Mouse (Mus musculus) thymus, postnatal 14 days (tissue): ENCODE results near the gene Reg3d.
"Not testable (repeated sequence)": the region's sequence is repeated elsewhere in the genome, so short reads cannot be mapped to it uniquely, and the experiment has no call there.

Experiments
- DNase-seq: peaks from one replicate; pipeline ENCODE4 v3.0.0; 2021

Gene Reg3d

DNA sequence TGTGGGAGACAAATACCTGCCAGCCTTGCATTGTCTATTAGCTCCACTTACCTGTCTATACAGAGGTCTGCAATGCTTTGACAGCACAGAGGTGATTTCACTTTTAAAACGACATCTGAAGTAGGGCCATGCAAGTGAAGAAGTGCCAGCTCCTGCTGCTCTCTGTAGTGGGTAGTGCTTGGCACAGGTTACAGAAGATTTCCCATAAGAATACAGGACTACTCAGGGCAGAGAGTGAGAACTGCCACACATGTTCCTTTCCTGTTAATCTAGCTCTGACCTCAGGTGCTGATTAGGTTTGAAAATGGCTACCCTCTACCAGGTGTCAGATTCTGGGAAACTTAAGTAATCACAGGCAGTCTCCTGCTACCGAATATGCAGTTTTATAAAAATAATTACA, at the start of gene Reg3d:
Gene Reg3d (minus strand): TSS at position 101 of the 400 bp plus-strand sequence.
- no peak for DNase-seq

DNA sequence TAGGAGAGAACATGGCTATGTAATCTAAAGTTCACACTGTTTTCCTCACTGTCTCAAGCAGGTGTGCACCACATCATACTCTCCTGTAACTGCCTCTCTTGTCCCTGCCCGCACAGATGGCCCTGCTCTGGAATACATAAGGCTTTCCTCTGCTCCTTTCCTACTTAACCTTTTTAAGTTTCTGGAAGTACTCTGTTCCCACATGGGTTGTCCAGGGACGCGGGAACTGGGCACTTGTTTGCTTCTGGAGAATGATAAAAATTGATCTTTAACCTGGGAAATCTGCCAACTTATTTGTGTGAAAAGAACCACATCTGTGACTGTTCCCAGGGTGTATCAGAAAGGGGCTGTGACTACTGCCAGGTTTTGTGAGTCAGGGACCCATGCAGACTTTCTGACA, 46.8 kb upstream of the Reg3d start:
- no peak for DNase-seq

DNA sequence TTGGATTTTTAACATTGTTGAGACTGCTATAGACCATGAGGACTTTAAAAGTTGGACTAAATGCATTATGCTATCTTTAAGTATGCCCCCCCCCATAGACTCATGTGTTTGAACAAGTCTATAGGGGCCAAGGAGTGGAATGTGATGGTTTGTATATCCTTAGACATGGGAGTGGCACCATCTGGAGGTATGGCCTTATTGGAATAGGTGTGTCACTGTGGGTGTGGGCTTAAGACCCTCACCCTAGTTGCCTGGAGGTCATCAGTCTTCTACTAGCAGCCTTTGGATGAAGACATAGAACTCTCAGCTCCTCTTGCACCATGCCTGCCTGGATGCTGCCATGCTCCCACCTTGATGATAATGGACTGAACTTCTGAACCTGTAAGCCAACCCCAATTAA, 43.7 kb upstream of the Reg3d start, which contains the start of gene Reg1:
Gene Reg1 (plus strand): TSS at position 301 of the 400 bp plus-strand sequence.
- DNase-seq: not testable (repeated sequence)

DNA sequence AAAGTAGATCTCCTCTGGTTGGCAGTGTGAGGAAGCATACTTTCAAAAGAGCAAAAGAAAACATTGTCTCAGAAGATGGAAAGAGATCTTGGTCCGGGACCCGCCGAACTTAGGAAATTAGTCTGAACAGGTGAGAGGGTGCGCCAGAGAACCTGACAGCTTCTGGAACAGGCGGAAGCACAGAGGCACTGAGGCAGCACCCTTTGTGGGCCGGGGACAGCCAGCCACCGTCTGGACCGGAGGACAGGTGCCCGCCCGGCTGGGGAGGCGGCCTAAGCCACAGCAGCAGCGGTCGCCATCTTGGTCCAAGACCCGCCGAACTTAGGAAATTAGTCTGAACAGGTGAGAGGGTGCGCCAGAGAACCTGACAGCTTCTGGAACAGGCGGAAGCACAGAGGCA, 16.7 kb upstream of the Reg3d start, which contains the start of gene Reg2:
Gene Reg2 (plus strand): TSS at position 301 of the 400 bp plus-strand sequence.
- DNase-seq: not testable (repeated sequence)

DNA sequence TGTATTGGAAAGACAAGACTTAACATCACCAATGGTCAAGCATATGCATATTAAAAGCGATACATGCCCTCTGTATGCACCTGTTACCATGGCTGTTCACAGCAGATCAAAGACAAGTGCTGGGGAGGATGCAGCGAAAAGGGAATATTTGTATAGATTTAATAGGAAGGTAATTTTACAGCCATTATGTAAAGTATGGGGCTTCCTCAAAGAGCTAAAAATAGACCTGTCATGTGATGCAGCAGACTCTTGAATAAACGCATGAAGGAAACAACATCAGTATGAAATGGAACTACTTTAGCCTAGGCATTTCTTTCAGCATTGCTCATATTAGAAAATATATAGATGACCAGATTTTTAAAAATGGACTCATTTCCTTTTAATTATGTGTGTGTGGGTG, 6.9 kb upstream of the Reg3d start:
- no peak for DNase-seq

DNA sequence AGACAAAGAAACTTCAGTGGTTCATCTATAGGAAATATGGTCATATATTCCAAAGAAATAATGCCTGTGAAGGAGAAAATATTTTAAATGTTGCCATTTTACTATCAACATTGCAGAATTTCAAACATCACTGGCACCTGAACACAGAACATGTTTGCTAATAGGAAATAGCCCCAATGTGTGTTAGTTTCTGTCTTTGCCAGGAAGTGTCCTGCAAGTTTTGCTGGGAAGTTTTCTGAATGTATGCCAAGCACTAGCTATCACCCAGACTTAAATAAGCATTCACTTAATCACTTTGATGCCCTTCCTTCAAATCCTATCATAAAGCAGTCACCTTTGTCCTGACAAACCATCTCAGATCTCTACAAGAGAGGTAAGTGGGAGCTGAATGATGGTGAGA, 1.7 kb upstream of the Reg3d start, which contains the start of gene Reg3a:
Gene Reg3a (plus strand): TSS at position 301 of the 400 bp plus-strand sequence.
- no peak for DNase-seq

DNA sequence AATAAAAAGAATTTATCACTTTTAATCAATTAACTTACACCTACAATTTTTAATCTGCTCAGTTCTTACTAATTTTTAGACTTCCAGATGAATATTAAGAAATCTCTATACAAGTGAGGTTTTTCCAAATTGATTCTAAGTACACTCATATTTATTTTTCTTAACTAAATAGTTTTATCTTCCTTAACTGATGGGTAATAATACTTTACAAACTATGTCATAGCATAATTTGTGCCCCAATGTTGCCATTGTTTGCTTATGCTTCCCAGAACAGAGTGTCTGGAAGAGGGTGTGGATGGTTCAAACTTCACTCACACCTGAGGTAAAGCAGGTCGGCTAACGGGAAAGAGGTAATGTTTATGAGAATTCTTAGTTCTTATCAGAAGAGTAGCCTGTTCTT, 8.3 kb downstream of the Reg3d start, which contains the start of gene Reg3b:
Gene Reg3b (plus strand): TSS at position 301 of the 400 bp plus-strand sequence.
- DNase-seq: no peak

DNA sequence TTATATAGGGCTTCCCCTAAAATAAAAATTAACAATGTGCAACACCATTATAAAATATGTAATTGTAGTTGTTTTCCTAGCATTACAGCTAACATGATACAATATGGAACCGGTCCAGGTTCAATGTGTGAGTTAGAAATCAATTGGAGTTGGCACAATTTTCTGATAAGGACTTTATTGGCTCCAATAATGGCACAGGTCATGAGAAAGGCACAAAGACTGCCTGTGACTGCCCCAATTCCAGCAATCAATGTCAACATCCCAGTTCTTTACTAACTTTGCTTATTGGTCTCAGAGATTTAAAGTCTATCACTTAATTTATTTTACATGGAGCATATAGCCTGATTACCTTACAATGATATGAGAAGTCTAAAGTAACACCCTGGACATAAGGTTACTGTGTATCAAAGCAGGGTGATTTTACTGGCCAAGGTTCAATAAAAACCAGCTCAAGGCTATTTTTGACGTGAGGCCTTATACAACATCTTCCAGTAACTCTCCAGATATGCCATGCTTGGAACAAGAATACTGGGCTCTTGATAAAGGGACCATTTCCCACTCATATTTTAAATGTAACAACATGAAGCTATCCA, 16.6 kb downstream of the Reg3d start:
- no peak for DNase-seq

DNA sequence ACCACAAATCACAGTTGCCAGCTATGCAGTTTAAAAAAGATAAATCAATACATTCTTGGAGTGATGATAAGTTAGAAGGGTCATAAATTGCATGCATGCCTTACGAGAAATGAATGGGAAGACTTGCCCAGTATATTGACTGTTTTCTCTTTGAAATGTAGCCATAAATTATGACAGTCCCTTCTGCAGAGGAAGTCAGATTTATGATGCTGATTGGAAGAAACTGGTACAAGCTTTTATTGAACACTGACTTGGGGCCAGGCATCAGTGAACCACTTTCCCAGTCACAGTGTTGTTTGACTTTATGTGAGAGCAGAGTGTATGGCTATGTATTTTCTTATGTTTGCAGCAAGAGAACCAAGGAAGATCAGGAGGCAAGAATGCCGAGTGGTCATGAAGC, 37.0 kb downstream of the Reg3d start:
- no peak for DNase-seq

DNA sequence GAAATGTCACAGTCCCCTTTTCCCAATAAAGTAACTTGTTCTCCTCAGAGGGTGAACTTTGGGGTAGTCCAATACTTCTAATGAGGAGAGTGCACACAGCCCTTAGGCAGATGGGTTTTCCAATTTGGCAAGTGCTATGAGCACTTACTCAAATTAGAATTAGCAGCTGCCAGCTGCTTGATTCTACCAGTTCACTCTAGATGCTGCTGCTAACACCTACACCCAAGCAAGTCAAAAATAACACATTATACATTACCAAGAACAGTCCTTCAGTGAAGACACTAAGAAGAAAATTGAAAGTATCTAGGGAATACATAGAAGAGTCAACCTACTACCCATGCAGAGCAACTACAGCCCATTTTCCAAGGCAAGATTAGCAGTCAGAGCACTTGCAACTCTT, 38.4 kb downstream of the Reg3d start:
- DNase-seq: no peak

DNA sequence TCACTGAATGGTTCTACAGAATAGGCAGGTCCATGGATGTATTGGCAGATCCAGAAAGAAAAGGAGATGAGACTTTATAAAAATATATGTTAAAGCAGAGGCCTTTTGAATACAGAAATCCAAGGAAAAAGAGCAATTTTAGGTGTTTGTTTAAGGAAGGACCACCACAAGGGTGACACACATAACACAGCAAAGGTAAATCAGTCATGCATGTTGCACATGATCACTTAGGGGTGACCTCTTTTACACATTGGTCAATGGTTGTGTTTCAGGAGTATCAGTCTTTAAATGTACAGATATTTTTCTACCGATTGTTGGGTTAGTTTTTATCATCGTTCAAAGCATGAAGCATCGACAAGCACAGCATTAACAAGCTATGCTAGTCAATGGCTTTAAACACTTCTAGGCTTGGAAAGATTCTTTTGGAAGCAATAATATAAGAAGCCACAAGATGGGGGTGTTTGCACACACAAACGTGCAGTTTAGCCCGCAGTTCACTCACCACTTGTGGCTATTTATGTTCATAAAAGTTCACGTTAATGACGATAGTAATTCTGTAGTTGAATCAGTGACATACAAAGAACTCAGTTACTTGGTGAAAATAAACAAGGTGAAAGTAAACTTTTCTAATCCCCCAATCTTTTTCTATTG, 46.6 kb downstream of the Reg3d start:
- no peak for DNase-seq

DNA sequence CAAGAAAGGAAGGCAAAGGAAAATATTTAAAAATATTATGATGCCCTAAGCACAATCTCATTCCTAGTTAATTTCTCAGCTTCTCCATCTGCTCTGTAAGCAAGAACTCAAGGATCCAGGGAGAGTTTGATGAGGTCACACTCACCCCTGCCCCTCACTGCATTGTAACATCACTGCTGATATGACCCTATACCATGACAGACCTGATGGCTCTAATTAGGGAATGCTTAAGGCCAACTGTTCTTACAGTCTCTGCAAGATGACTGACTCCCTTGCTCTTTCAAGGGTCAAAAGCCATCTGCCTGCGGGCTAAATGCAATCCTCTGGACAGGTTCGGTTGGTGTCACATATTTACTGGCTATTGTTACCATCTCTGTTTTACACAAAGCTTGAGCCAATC, 49.5 kb downstream of the Reg3d start:
- DNase-seq: no peak

DNA sequence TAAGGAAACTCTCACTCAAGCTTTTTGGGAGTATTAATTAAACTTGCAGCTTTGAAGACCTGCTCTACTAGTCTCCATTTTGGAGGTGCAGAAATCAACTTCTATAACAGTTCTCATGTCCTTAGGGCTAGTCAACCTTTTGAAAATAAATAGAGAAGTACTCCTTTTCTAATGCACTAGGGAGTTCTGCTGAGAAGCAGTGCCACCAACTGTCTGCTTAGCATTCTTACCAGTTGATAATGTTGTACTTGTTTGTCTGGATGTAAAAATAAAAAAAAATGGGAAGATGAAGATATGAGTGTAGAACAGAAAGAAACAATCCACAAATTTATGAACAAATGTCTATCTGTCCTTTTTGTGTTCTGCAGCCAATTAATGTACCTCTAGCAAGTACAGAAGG, 50.9 kb downstream of the Reg3d start:
- no peak for DNase-seq
